Mouse (Mus musculus) layer of hippocampus, adult 18-20 months (tissue): Measurements from ENCODE around the gene Apela. TPM values are rescaled to one million over a fixed set of nuclear protein-coding genes. Genes with fewer than 3 reads are reported as not detected.
A peak's percentile ranks its signal among the peaks of the same experiment; 100 is the strongest.
"Not testable (repeated sequence)": the region's sequence is repeated elsewhere in the genome, so short reads cannot be mapped to it uniquely, and the experiment has no call there.

ENCODE experiments used
- DNase-seq, 2 experiments: peaks; one replicate each; pipeline ENCODE4 v3.0.0; 2022; ENCODE audit warnings: low spot score in 2 of 2
- total RNA-seq, 2 experiments: library from RNA; stranded (reverse); gene quantifications; 2 replicates each; pipeline ENCODE4 v1.2.3; 2021

Apela gene
- total RNA-seq, 2 experiments from 2014 or later, result not detected

GRCm38 (mm10) chr8:65028959-65029686 lies 8.0 kb downstream of the Apela start:
- no peak for DNase-seq

- DNase-seq, result peak; percentile 20 to 84
Observed at GRCm38 (mm10) chr8:65022485-65022884, 14.7 kb downstream of the Apela start.

GRCm38 (mm10) chr8:65018423-65018822 lies 18.7 kb downstream of the Apela start, which contains the start of the genes Trim61 and Trim60:
TSS of gene Trim61 (minus strand) at chr8:65018523.
TSS of gene Trim60 (minus strand) at chr8:65018584.
- DNase-seq, result no peak

GRCm38 (mm10) chr8:65007616-65008015 lies 29.5 kb downstream of the Apela start:
- DNase-seq, result not testable (repeated sequence)

GRCm38 (mm10) chr8:64998806-64999365 lies 38.2 kb downstream of the Apela start:
- no peak for DNase-seq

GRCm38 (mm10) chr8:64987731-64988130 lies 49.4 kb downstream of the Apela start, which contains the start of gene Trim75:
TSS of gene Trim75 (minus strand) at chr8:64987831.
- no peak for DNase-seq

GRCm38 (mm10) chr8:64983150-64983897 lies 53.8 kb downstream of the Apela start:
- no peak for DNase-seq

Other genes starting within 250 kb of the Apela start
- gene Klhl2, start 187.3 kb downstream of the Apela start, total RNA-seq, result 100 to 1,000 TPM; 324 to 340 TPM
- gene Tmem192, start 90.2 kb downstream of the Apela start, total RNA-seq, result 10 to 100 TPM; 24.8 to 28.1 TPM
- not detected for gene Trim75, start 49.5 kb downstream of the Apela start, total RNA-seq
- gene Trim61, start 18.8 kb downstream of the Apela start, total RNA-seq, result not detected
- not detected for gene Trim60, start 18.8 kb downstream of the Apela start, total RNA-seq
- gene Gm10663, start 37.7 kb upstream of the Apela start, total RNA-seq, result not detected
- not detected for gene BC030870, start 92.2 kb upstream of the Apela start, total RNA-seq